Mouse (Mus musculus) neural tube, embryonic 14.5 days (tissue): ENCODE measurements around the gene Slit3. TPM values are rescaled to one million over a fixed set of nuclear protein-coding genes. Genes with fewer than 3 reads are reported as not detected.

ENCODE experiments used
- ATAC-seq: fragments of 200-750 bp; cut with Nextera tagmentation; 2 replicates; pipeline ENCODE4 v1.8.0; 2017; ENCODE audit warnings: low read depth, mild to moderate bottlenecking, moderate TSS enrichment, moderate library complexity
- H3K27ac ChIP-seq: fragments of 300-500 bp; sonication (generic); 2 replicates; pipeline ENCODE4 v1.5.1; 2014; ENCODE audit warnings: low read depth, mild to moderate bottlenecking, control low read depth, low read length, moderate library complexity, mixed read lengths
- H3K27me3 ChIP-seq: fragments of 300-500 bp; sonication (generic); 2 replicates; pipeline ENCODE4 v1.6.1; 2014; ENCODE audit warnings: low read length; ENCODE audit not compliant: control insufficient read depth, insufficient read depth
- H3K36me3 ChIP-seq: fragments of 300-500 bp; sonication (generic); 2 replicates; pipeline ENCODE4 v1.6.1; 2014; ENCODE audit warnings: low read length, mixed read lengths; ENCODE audit not compliant: control insufficient read depth, insufficient read depth
- H3K4me1 ChIP-seq: fragments of 300-500 bp; sonication (generic); 2 replicates; pipeline ENCODE4 v1.6.1; 2014; ENCODE audit warnings: low read length; ENCODE audit not compliant: control insufficient read depth, insufficient read depth
- H3K4me2 ChIP-seq: fragments of 300-500 bp; sonication (generic); 2 replicates; pipeline ENCODE4 v1.6.1; 2014; ENCODE audit warnings: mild to moderate bottlenecking, low read depth, low read length, control low read depth
- H3K4me3 ChIP-seq: fragments of 300-500 bp; sonication (generic); 2 replicates; pipeline ENCODE4 v1.5.1; 2014; ENCODE audit warnings: low read depth, low read length, control low read depth, mixed read lengths
- H3K9ac ChIP-seq: fragments of 300-500 bp; sonication (generic); replicated peaks from 2 replicates; pipeline ENCODE4 v1.6.1; 2014; ENCODE audit warnings: low read depth, mild to moderate bottlenecking, control low read depth, low read length, mixed read lengths
- H3K9me3 ChIP-seq: fragments of 300-500 bp; sonication (generic); 2 replicates; pipeline ENCODE4 v1.6.1; 2016; ENCODE audit warnings: low read length; ENCODE audit not compliant: control insufficient read depth
- WGBS: fragments of 180-500 bp; shearing (Covaris S2); extraction: QIAGEN DNeasy Blood & Tissue Kit; methylation state at CpG from one replicate; pipeline ENCODE4 v1.1.7; 2014; 5-methylcytosine and 5-hydroxymethylcytosine counted together
- polyA plus RNA-seq: library from polyadenylated mRNA; unstranded; fragments of >200 nt; fragmentation: Nextera tagmentation; extraction: Ambion mirVana; gene quantifications from 2 replicates; pipeline ENCODE4 v1.2.1, GENCODE M21; 2014

The Slit3 gene
- polyA plus RNA-seq, 1 experiment from 2014 or later, result 14.6 TPM

DNA sequence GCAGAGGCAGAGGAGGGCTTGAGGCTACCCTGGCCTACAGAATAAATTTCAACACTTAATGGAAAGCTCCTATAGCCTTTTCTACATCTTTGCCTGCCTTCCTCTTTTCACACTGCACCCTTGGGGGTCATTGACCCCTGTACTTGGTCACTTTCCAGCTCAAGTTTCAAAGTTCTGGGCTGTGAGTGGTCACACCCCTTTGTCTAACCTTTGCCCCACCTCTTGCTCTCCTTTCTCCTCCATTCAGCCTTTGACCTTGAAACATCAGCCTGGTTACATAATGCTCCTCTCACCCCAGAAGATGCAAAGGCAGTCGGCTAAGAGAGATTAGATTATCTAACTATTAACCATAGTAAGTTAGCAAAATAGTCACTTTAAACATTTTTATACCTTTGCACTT is 611.3 kb downstream of the Slit3 start:
- H3K27me3 ChIP-seq, result no peaks in the 10 kb centered on the region
- H3K9ac ChIP-seq, result no peak overlapping the region
- H3K4me2 ChIP-seq, result no peak overlapping the region
- no peak overlapping the region for H3K4me3 ChIP-seq
- WGBS, result 76% methylated on average over 1 of the region's 1 CpGs
- no peak overlapping the region for H3K27ac ChIP-seq
- H3K4me1 ChIP-seq, result peaks cover 10% of the 10 kb centered on the region; the same call in 1 of the 2 replicates
- H3K9me3 ChIP-seq, result no peaks in the 10 kb centered on the region
- no peak for ATAC-seq
- H3K36me3 ChIP-seq, result no peaks in the 10 kb centered on the region

DNA sequence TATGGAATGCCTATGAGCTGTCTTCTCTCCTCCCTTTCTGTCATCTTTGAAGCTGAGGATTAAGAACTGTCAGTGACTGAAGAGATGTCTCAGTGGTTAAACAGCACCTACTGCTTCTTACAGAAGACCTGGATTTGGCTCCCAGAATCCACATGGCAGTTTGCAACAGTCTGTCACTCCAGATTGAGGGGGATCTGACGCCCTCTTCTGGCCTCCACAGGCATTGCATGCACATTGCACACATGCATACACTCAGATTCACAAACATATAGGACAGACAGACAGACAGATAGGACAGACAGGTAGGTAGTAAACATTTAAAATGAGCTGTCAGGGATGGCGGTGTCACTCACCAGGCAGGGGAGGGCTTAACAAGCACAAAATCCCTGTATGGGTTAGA is 615.8 kb downstream of the Slit3 start:
- Histone ChIP-seq H3K27me3 (no peaks in the 10 kb centered on the region), H3K4me1 (no peaks in the 10 kb centered on the region), H3K36me3 (no peaks in the 10 kb centered on the region), H3K9ac (no peak overlapping the region), H3K4me3 (no peak overlapping the region), H3K9me3 (no peaks in the 10 kb centered on the region), H3K4me2 (no peak overlapping the region), H3K27ac (no peak overlapping the region)
- no peak for ATAC-seq
- 64% methylated on average over 2 of the region's 2 CpGs for WGBS

DNA sequence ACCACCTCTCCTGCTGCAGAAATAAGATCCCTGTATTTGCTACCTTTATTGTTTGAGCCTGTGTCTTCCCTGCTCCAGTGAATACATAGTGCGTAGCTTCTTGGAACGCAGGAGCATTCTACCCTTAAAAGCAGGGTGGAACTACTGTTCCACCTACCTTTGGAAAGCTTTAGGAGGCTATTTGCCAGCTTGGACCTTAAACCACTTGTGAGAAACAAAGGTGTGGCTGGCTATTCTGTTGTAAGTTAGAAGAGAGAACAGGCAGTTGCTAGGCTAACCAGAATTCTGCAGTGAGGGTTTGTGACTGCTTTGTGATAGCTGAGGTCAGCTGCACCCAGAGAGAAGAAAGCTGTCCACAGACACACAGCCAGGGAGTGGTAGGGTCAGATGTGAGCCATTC is 616.2 kb downstream of the Slit3 start:
- WGBS, result 93% methylated on average over 2 of the region's 2 CpGs
- H3K4me1 ChIP-seq, result no peaks in the 10 kb centered on the region
- no peak for ATAC-seq
- no peaks in the 10 kb centered on the region for H3K27me3 ChIP-seq
- no peaks in the 10 kb centered on the region for H3K36me3 ChIP-seq
- no peak overlapping the region for H3K9ac ChIP-seq
- no peak overlapping the region for H3K4me3 ChIP-seq
- H3K9me3 ChIP-seq, result no peaks in the 10 kb centered on the region
- H3K27ac ChIP-seq, result no peak overlapping the region
- H3K4me2 ChIP-seq, result no peak overlapping the region

DNA sequence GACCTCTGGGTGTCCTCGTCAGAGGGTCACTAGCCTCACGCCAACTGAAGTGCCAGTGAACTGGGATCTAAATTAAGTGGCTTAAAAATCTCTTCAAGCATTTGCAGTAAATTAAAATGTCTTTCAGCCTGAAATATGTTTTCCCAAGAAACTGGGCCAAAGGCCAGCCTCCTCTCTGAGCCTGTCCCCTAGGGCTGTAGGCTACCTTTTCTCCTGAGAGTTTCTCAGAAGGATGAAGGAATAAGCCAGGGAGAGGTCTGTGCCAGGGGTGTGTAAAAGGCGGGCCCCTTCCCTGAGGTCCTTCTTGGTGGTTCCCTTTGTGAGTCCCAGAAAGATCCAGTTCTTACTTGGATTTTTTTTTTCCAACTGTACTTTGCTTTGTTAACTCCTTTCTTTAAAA is 617.1 kb downstream of the Slit3 start:
- H3K4me2 ChIP-seq, result no peak overlapping the region
- ATAC-seq, result no peak
- WGBS, result 83% methylated on average over 3 of the region's 3 CpGs
- H3K27me3 ChIP-seq, result no peaks in the 10 kb centered on the region
- no peaks in the 10 kb centered on the region for H3K9me3 ChIP-seq
- H3K4me3 ChIP-seq, result no peak overlapping the region
- no peak overlapping the region for H3K27ac ChIP-seq
- no peaks in the 10 kb centered on the region for H3K4me1 ChIP-seq
- no peak overlapping the region for H3K9ac ChIP-seq
- H3K36me3 ChIP-seq, result no peaks in the 10 kb centered on the region

DNA sequence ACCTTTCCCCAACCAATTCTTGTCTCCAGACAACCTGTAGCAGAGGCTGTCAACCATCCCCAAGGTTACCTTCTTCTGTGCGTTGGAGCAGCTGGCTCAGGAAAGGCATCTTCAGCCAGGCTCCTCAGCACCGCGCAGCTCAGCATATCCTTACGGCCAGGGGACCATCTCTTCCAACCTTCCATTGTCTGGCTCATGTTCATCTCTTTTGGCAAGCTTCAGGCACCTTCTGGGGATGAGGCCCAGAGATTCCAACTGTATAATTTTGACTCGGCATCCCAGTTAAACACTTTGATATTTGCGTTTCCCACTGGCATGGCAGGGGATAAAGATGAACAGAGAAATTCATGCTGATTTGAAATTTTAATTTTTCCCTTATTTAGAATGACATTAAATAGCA is 622.6 kb downstream of the Slit3 start:
- 92% methylated on average over 6 of the region's 6 CpGs for WGBS
- no peak for ATAC-seq

DNA sequence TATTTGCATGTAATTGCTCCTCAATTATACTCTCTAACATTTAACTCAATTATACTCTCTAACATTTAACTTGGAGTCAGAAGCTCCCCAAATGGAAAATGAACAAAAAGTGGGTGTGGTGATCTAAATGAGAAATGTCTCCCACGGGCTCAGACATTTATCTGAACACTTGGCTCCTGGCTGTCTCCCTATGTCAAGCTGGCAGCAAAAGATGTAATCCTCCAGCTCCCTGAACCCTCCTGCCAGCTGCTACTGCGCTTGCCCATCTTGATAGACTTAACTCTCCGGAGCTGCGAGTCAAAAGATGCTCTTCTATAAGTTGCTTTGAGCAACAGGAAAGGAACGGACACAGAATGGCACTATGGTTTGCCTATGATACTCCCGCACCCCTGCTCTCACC is 623.5 kb downstream of the Slit3 start:
- no peak overlapping the region for H3K4me2 ChIP-seq
- no peaks in the 10 kb centered on the region for H3K36me3 ChIP-seq
- ATAC-seq, result no peak
- WGBS, result 92% methylated on average over 6 of the region's 6 CpGs
- no peak overlapping the region for H3K4me3 ChIP-seq
- H3K9ac ChIP-seq, result no peak overlapping the region
- no peak overlapping the region for H3K27ac ChIP-seq
- H3K4me1 ChIP-seq, result no peaks in the 10 kb centered on the region
- H3K27me3 ChIP-seq, result no peaks in the 10 kb centered on the region
- no peaks in the 10 kb centered on the region for H3K9me3 ChIP-seq

More for the DNA sequence above, 622.6 kb downstream of the Slit3 start:
- no peak overlapping the region for H3K27ac ChIP-seq
- H3K27me3 ChIP-seq, result no peaks in the 10 kb centered on the region
- H3K4me1 ChIP-seq, result no peaks in the 10 kb centered on the region
- no peak overlapping the region for H3K9ac ChIP-seq
- H3K36me3 ChIP-seq, result no peaks in the 10 kb centered on the region
- H3K4me3 ChIP-seq, result no peak overlapping the region
- H3K4me2 ChIP-seq, result no peak overlapping the region
- no peaks in the 10 kb centered on the region for H3K9me3 ChIP-seq

DNA sequence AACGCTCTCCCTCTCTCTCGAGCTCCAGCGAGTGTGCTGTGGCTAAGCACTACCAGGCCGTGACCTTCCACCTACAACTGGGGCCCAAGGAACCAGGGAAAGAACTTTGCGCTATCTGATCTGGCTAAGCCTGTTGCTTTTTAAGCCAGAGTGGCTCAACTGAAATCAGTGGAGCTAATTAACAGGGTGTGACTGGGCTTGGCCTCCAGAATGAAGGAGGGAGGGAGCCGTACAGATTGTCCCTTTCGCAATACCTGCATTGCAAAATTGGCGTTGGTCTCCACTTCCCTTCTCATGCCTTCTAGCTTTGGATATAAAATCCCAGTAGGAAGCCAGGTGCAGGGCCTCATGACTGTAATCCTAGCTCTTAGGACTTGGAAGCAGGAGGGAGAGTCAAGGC is 629.6 kb downstream of the Slit3 start:
- Histone ChIP-seq H3K27ac (no peak overlapping the region), H3K9ac (no peak overlapping the region), H3K9me3 (no peaks in the 10 kb centered on the region), H3K4me3 (no peak overlapping the region), H3K36me3 (no peaks in the 10 kb centered on the region), H3K4me2 (no peak overlapping the region), H3K4me1 (no peaks in the 10 kb centered on the region), H3K27me3 (no peaks in the 10 kb centered on the region)
- no peak for ATAC-seq
- 94% methylated on average over 8 of the region's 8 CpGs for WGBS

DNA sequence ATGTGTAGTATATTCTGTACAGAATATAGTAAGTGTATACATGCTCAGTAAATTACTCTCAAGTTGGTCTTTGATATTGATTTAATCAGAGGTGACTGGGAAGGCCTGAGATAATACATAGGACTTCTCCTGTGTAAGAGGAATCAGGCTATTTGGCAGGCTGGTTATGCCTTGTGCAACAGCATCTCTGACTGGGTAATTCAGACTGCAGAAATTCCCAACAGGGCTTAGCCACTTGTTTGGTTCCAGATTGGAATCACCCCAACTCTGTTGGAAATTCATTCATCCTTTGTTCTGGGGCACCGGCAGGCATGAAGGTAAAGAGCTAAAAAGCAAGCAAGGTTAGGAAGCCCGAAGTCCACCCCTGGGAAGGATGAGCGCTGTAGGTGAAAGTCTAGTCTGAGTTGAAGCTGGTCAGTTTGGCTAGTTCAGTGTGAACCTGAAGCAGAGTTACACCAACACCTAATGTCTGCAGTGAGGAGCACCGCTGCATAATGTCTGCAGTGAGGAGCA is 633.9 kb downstream of the Slit3 start:
- Histone ChIP-seq H3K27me3 (no peaks in the 10 kb centered on the region), H3K4me2 (no peak overlapping the region), H3K9me3 (no peaks in the 10 kb centered on the region), H3K4me1 (no peaks in the 10 kb centered on the region), H3K4me3 (no peak overlapping the region), H3K36me3 (no peaks in the 10 kb centered on the region), H3K9ac (no peak overlapping the region), H3K27ac (no peak overlapping the region)
- 85% methylated on average over 4 of the region's 4 CpGs for WGBS
- ATAC-seq, result no peak

DNA sequence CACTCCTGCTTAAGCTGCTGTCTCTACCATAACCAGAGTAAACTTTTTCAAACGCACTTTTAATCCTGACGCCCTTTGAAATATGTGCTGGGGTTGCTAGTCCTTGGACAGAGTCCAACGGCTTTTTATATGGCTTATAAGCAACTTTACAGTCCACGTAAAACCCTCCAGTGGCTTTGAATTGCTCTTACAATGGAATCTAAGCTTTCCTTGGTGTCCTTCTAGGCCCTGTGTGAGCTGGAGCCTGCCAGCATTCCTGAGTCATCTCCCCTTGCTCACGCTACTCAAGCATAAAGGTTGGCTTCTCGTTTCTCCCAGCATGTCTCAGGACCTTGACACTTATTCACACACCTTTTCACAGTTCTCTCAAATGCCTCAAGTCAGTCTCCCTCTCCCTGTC is 634.5 kb downstream of the Slit3 start:
- no peaks in the 10 kb centered on the region for H3K36me3 ChIP-seq
- no peak for ATAC-seq
- no peak overlapping the region for H3K9ac ChIP-seq
- 41% methylated on average over 6 of the region's 6 CpGs for WGBS
- H3K4me2 ChIP-seq, result no peak overlapping the region
- no peaks in the 10 kb centered on the region for H3K4me1 ChIP-seq
- no peaks in the 10 kb centered on the region for H3K9me3 ChIP-seq
- H3K4me3 ChIP-seq, result no peak overlapping the region
- H3K27ac ChIP-seq, result no peak overlapping the region
- no peaks in the 10 kb centered on the region for H3K27me3 ChIP-seq
